In the genomic region with DNA sequence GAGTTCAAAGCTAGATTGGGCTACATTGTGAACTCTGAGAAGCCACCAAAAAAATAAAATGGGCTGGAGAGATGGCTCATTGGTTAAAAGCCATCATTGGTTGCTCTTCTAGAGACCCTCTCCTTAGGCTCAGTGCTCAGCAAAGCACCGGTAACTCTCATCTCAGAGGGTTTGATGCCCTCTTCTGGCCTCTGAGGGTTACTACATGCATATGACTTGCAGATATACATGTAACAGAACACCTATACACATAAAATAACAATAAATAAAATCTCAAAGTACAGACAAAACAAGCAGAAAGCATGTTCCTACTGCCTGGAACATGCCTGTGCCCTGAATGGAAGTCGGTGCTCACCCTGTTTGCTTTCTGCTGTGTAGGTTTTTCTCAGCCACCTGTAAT, we compare ENCODE assay signal across 11 mouse cellular contexts. TPM values are rescaled to one million over a fixed set of nuclear protein-coding genes. Genes with fewer than 3 reads are reported as not detected.
DNase-seq lines count a peak whose midpoint lies in the region; ATAC-seq and TF ChIP-seq lines count a peak whose summit lies in the region.
"Had no signal": no experiment of that assay in that cellular context is flagged by ENCODE, and none has a peak within 500 bp of the region (broad histone marks: within the 10 kb centered on the region; RNA-seq: fewer than 3 reads in every experiment).

No protein-coding gene starts in this region.

- peak; percentile 59 for TF ChIP-seq CTCF in heart, adult 2 months (IDR thresholded peaks at IDR 0.05)
- no peak for TF ChIP-seq CTCF in thymus, adult 2 months (IDR thresholded peaks at IDR 0.05; ENCODE audit: borderline replicate concordance, control insufficient read depth, extremely low read depth, insufficient read depth, low read length, poor library complexity)

- no peak overlapping the region for H3K9ac ChIP-seq in heart, adult 2 months (ENCODE audit: low read depth, low read length)
- no peak overlapping the region for H3K9ac ChIP-seq in heart, embryonic 11.5 days (ENCODE audit: low read depth, low read length)
- H3K9ac ChIP-seq in intestine, embryonic 16.5 days (ENCODE audit: low read depth, low read length), result no peak overlapping the region
- H3K9ac ChIP-seq: hindbrain, embryonic 13.5 days; limb, embryonic 12.5 days had no signal

- H3K4me2 ChIP-seq in heart, embryonic 11.5 days, result no peak overlapping the region
- no peak overlapping the region for H3K4me2 ChIP-seq in intestine, embryonic 16.5 days (ENCODE audit: low read depth, low read length)
- H3K4me2 ChIP-seq: hindbrain, embryonic 13.5 days; limb, embryonic 12.5 days had no signal

- no peak for TF ChIP-seq EP300 in heart, adult 2 months (IDR thresholded peaks at IDR 0.05; ENCODE audit: insufficient read depth, low read depth, low read length)

- no peak for ATAC-seq in heart, embryonic 11.5 days (replicated peaks; ENCODE audit: insufficient number of reproducible peaks, low FRiP score, low TSS enrichment)
- no peak for ATAC-seq in intestine, embryonic 16.5 days

- H3K36me3 ChIP-seq in heart, adult 2 months (ENCODE audit: control insufficient read depth, insufficient read depth, low read length), result no peaks in the 10 kb centered on the region
- H3K36me3 ChIP-seq in heart, embryonic 11.5 days (ENCODE audit: control insufficient read depth, insufficient read depth, low read length), result peaks cover 43% of the 10 kb centered on the region
- peaks cover 48% of the 10 kb centered on the region for H3K36me3 ChIP-seq in thymus, adult 2 months (ENCODE audit: control insufficient read depth, insufficient read depth, low read length)
- peaks cover 42% of the 10 kb centered on the region for H3K36me3 ChIP-seq in intestine, embryonic 16.5 days (ENCODE audit: control insufficient read depth, insufficient read depth, low read length)

- TF ChIP-seq POLR2A in heart, adult 2 months (IDR thresholded peaks at IDR 0.05; ENCODE audit: insufficient read depth, low read depth, low read length), result no peak
- TF ChIP-seq POLR2A in thymus, adult 2 months (IDR thresholded peaks at IDR 0.05; ENCODE audit: control insufficient read depth, extremely low read depth, insufficient read depth, low read length, poor library complexity), result no peak

- H3K27me3 ChIP-seq in heart, adult 2 months (ENCODE audit: control insufficient read depth, insufficient read depth, low read length), result no peaks in the 10 kb centered on the region
- no peaks in the 10 kb centered on the region for H3K27me3 ChIP-seq in heart, embryonic 11.5 days (ENCODE audit: control insufficient read depth, insufficient read depth, low read length)
- H3K27me3 ChIP-seq in thymus, adult 2 months (ENCODE audit: control insufficient read depth, insufficient read depth, low read length), result no peaks in the 10 kb centered on the region
- H3K27me3 ChIP-seq in intestine, embryonic 16.5 days (replicated peaks; ENCODE audit: control insufficient read depth, insufficient read depth, low read length), result no peaks in the 10 kb centered on the region
- H3K27me3 ChIP-seq: hindbrain, embryonic 13.5 days; limb, embryonic 12.5 days had no signal

- H3K4me3 ChIP-seq in heart, adult 2 months, result no peak overlapping the region
- H3K4me3 ChIP-seq in heart, embryonic 11.5 days (ENCODE audit: low read depth, low read length), result no peak overlapping the region
- H3K4me3 ChIP-seq in thymus, adult 2 months (ENCODE audit: control insufficient read depth, insufficient read depth, low read length), result no peak overlapping the region
- H3K4me3 ChIP-seq in intestine, embryonic 16.5 days (ENCODE audit: low read length), result no peak overlapping the region
- H3K4me3 ChIP-seq: hindbrain, embryonic 13.5 days; limb, embryonic 12.5 days had no signal

- H3K9me3 ChIP-seq in heart, embryonic 11.5 days (replicated peaks; ENCODE audit: control insufficient read depth, low read length), result no peaks in the 10 kb centered on the region
- no peaks in the 10 kb centered on the region for H3K9me3 ChIP-seq in intestine, embryonic 16.5 days (ENCODE audit: control insufficient read depth, low read length)
- H3K9me3 ChIP-seq: hindbrain, embryonic 13.5 days had no signal

- WGBS in heart, adult 2 months, result 94% methylated on average over 2 of the region's 2 CpGs
- 78% methylated on average over 2 of the region's 2 CpGs for WGBS in heart, embryonic 11.5 days (ENCODE audit: insufficient replicate concordance)
- WGBS in thymus, adult 2 months, result 95% methylated on average over 2 of the region's 2 CpGs
- WGBS in intestine, embryonic 16.5 days, result 88% methylated on average over 2 of the region's 2 CpGs

- no peaks in the 10 kb centered on the region for H3K4me1 ChIP-seq in heart, adult 2 months (ENCODE audit: control insufficient read depth, insufficient read depth, low read length)
- H3K4me1 ChIP-seq in heart, embryonic 11.5 days (ENCODE audit: control insufficient read depth, insufficient read depth, low read length), result 0 out of 2 replicates have a peak, but pooled peaks cover 4% of the 10 kb centered on the region
- H3K4me1 ChIP-seq in thymus, adult 2 months (replicated peaks; ENCODE audit: control insufficient read depth, insufficient read depth, low read length), result no peaks in the 10 kb centered on the region
- no peaks in the 10 kb centered on the region for H3K4me1 ChIP-seq in intestine, embryonic 16.5 days (ENCODE audit: control insufficient read depth, insufficient read depth, low read length)
- H3K4me1 ChIP-seq: hindbrain, embryonic 13.5 days; limb, embryonic 12.5 days had no signal

- intact Hi-C loops in heart, adult 2 months (cut with DNase I), result no loop called here

- no peak for DNase-seq in heart, adult 2 months
- DNase-seq in thymus, adult 2 months, result peak; percentile 18
- DNase-seq in thymus, postnatal 36 days, result no peak
- DNase-seq in forelimb bud, embryonic 11.5 days (ENCODE audit: low read depth, low spot score), result peak; percentile 9
- DNase-seq in thymus, postnatal 4 days, result peak; percentile 35
- no peak for DNase-seq in T-cell, adult 2 months (ENCODE audit: low spot score)
- DNase-seq: cerebellum, adult 18-20 months had no signal

- no peak overlapping the region for H3K27ac ChIP-seq in heart, adult 2 months
- H3K27ac ChIP-seq in heart, embryonic 11.5 days (ENCODE audit: low read depth, low read length), result no peak overlapping the region
- no peak overlapping the region for H3K27ac ChIP-seq in thymus, adult 2 months (ENCODE audit: control insufficient read depth, insufficient read depth, low read length)
- no peak overlapping the region for H3K27ac ChIP-seq in intestine, embryonic 16.5 days (ENCODE audit: low read length)
- H3K27ac ChIP-seq: hindbrain, embryonic 13.5 days; limb, embryonic 12.5 days had no signal

- no peaks in the 10 kb centered on the region for H3K79me2 ChIP-seq in heart, adult 2 months (replicated peaks; ENCODE audit: control insufficient read depth, insufficient read depth, low read length)

RNA-seq across cellular contexts. Expression of a gene that starts 48.7 kb away (rescaled TPM):
- total RNA-seq in heart, adult 2 months (2021), result 10 to 100 TPM; 37.5 to 41.2 TPM
- polyA plus RNA-seq in heart, adult 2 months (2012; rRNA removed), result 15.8 and 33.3 TPM in 2 replicates
- polyA plus RNA-seq in heart, embryonic 11.5 days (2014; fragmentation: Nextera tagmentation; extraction: Ambion mirVana), result 124 and 146 TPM in 2 replicates
- polyA plus RNA-seq in thymus, adult 2 months (2012; rRNA removed), result 27.8 and 28.7 TPM in 2 replicates
- polyA plus RNA-seq in intestine, embryonic 16.5 days (2015; fragmentation: Nextera tagmentation; extraction: Ambion mirVana), result 80.7 and 85.5 TPM in 2 replicates

RNA-seq across cellular contexts. Expression of a gene that starts 51.7 kb away (rescaled TPM):
- 10 to 100 TPM; 45.4 to 50.4 TPM for total RNA-seq in heart, adult 2 months (2021)
- polyA plus RNA-seq in heart, adult 2 months (2012; rRNA removed), result 12.5 and 20.4 TPM in 2 replicates
- polyA plus RNA-seq in heart, embryonic 11.5 days (2014; fragmentation: Nextera tagmentation; extraction: Ambion mirVana), result 6.3 and 9.7 TPM in 2 replicates
- 18.7 and 20.0 TPM in 2 replicates for polyA plus RNA-seq in thymus, adult 2 months (2012; rRNA removed)
- 6.1 and 8.4 TPM in 2 replicates for polyA plus RNA-seq in intestine, embryonic 16.5 days (2015; fragmentation: Nextera tagmentation; extraction: Ambion mirVana)

Comparison
In these comparisons a context has a peak if more than half of its experiments do, and no peak if none do; other contexts are left out.
1. DNase-seq: peak in thymus, adult 2 months (single experiment), forelimb bud, embryonic 11.5 days (single experiment) and thymus, postnatal 4 days (single experiment); none in heart, adult 2 months (0 of 2), thymus, postnatal 36 days (0 of 2) and T-cell, adult 2 months (single experiment).